Mouse (Mus musculus): ENCODE results near the gene Polr3e.

DNA sequence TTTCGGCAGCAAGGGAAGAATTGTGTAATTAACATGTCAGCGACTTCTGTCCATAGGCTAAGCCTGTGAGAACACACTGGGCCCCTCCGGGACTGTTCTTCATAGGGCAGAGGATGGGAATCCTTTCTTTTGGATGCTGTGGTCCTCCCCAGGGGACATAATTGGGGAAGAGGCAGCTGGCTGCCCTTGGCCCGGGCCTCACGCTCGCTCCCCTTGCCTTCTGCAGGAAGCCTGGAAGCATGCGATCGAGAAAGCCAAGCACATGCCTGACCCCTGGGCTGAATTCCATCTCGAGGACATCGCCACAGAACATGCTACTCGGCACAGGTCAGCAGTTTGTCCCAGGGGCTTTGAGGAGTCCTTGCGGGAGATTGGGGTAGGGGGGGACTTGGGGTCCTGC is 44.5 kb upstream of the Polr3e start:
- TF ChIP-seq USF1 (IDR thresholded peaks at IDR 0.05; ENCODE audit: low read depth): no peak
- TF ChIP-seq CTCF (IDR thresholded peaks at IDR 0.05; ENCODE audit: control insufficient read depth, insufficient read depth, insufficient read length): no peak
- TF ChIP-seq MYOD1 (IDR thresholded peaks at IDR 0.05; ENCODE audit: control insufficient read depth, insufficient read length, low read depth): no peak
- no peak for TF ChIP-seq MAX (IDR thresholded peaks at IDR 0.05)
- no peak for TF ChIP-seq MYOG (IDR thresholded peaks at IDR 0.05; ENCODE audit: control insufficient read depth, extremely low read depth, insufficient read length)

Data from C2C12 (cell line).